ENCODE assay signal across 20 mouse cellular contexts in genomic region chr16:45811788-45812187, GRCm38 (mm10).
DNase-seq lines count a peak whose midpoint lies in the region; ATAC-seq and TF ChIP-seq lines count a peak whose summit lies in the region.
"Had no signal": no experiment of that assay in that cellular context is flagged by ENCODE, and none has a peak within 500 bp of the region (broad histone marks: within the 10 kb centered on the region; RNA-seq: fewer than 3 reads in every experiment).

No protein-coding gene starts in this region.

- H3K79me2 ChIP-seq in CH12.LX (replicated peaks; ENCODE audit: control insufficient read depth, extremely low read depth, insufficient read depth, poor library complexity, severe bottlenecking) (no peaks in the 10 kb centered on the region), myocyte (ENCODE audit: control insufficient read depth, insufficient read depth) (peaks cover 62% of the 10 kb centered on the region)

- H3K36me3 ChIP-seq in CH12.LX (replicated peaks in 1 of 2; ENCODE audit: control insufficient read depth in 1 of 2, insufficient read depth in 1 of 2, low read length in 1 of 2) = no peaks in the 10 kb centered on the region
- H3K36me3 ChIP-seq in ES-E14 (ENCODE audit: control insufficient read depth, insufficient read depth, low read length, poor library complexity, severe bottlenecking) = no peaks in the 10 kb centered on the region
- H3K36me3 ChIP-seq in myocyte (ENCODE audit: control insufficient read depth, insufficient read depth) = peaks cover 20% of the 10 kb centered on the region
- peaks cover 7% of the 10 kb centered on the region; the same call in 1 of the 2 replicates for H3K36me3 ChIP-seq in heart, embryonic 11.5 days (ENCODE audit: control insufficient read depth, insufficient read depth, low read length)
- H3K36me3 ChIP-seq: forebrain, embryonic 15.5 days had no signal

- H3K27ac ChIP-seq in CH12.LX (ENCODE audit: insufficient read depth, low read depth) (no peak overlapping the region), ES-E14 (ENCODE audit: insufficient read depth, low read depth, low read length, poor library complexity, severe bottlenecking) (no peak overlapping the region)
- H3K27ac ChIP-seq in heart, embryonic 11.5 days (ENCODE audit: low read depth, low read length) = no peak overlapping the region; the same call in 1 of the 2 replicates
- H3K27ac ChIP-seq: forebrain, embryonic 13.5 days; forebrain, embryonic 15.5 days had no signal

- no peak for ATAC-seq in heart, embryonic 11.5 days (replicated peaks; ENCODE audit: insufficient number of reproducible peaks, low FRiP score, low TSS enrichment)
- ATAC-seq: forebrain, embryonic 13.5 days; forebrain, embryonic 15.5 days; forebrain, postnatal 0 days had no signal

- no peak overlapping the region for H3K4me3 ChIP-seq in CH12.LX (replicated peaks in 1 of 3; ENCODE audit: low read depth in 2 of 3, low read length in 2 of 3, poor library complexity in 1 of 3)
- no peak overlapping the region for H3K4me3 ChIP-seq in ES-E14 (ENCODE audit: insufficient read depth in 1 of 2, low read depth in 1 of 2, low read length in 2 of 2, poor library complexity in 1 of 2, severe bottlenecking in 1 of 2)
- H3K4me3 ChIP-seq in myocyte = no peak overlapping the region
- no peak overlapping the region for H3K4me3 ChIP-seq in heart, embryonic 11.5 days (ENCODE audit: low read depth, low read length)
- H3K4me3 ChIP-seq: embryonic facial prominence, embryonic 13.5 days; embryonic facial prominence, embryonic 15.5 days; forebrain, embryonic 13.5 days; forebrain, embryonic 15.5 days had no signal

- dilution Hi-C loops in CH12.LX (cut with MboI; ENCODE audit: extremely low pct_ligation_motif_present, extremely low pct_unique_long_range_greater_than_20kb, low sequenced_read_pairs) = no loop called here

- H3K27me3 ChIP-seq in CH12.LX (replicated peaks) (no peaks in the 10 kb centered on the region), myocyte (ENCODE audit: control insufficient read depth, insufficient read depth, insufficient read length) (no peaks in the 10 kb centered on the region)
- H3K27me3 ChIP-seq in heart, embryonic 11.5 days (ENCODE audit: control insufficient read depth, insufficient read depth, low read length) = no peaks in the 10 kb centered on the region
- H3K27me3 ChIP-seq: embryonic facial prominence, embryonic 13.5 days; embryonic facial prominence, embryonic 15.5 days; forebrain, embryonic 13.5 days; forebrain, embryonic 15.5 days had no signal

- no peaks in the 10 kb centered on the region for H3K4me1 ChIP-seq in CH12.LX (ENCODE audit: control insufficient read depth in 1 of 2, insufficient read depth in 2 of 2)
- H3K4me1 ChIP-seq in ES-E14 (ENCODE audit: control insufficient read depth in 2 of 2, insufficient read depth in 2 of 2, low read length in 2 of 2, poor library complexity in 1 of 2) = no peaks in the 10 kb centered on the region; a peak in 1 of 4 replicates
- peaks cover 18% of the 10 kb centered on the region for H3K4me1 ChIP-seq in heart, embryonic 11.5 days (ENCODE audit: control insufficient read depth, insufficient read depth, low read length)
- H3K4me1 ChIP-seq: forebrain, embryonic 13.5 days; forebrain, embryonic 15.5 days had no signal

- TF ChIP-seq CTCF in CH12.LX (conservative IDR thresholded peaks at IDR 0.05 in 1 of 2, IDR thresholded peaks at IDR 0.05 in 1 of 2; ENCODE audit: low read depth in 2 of 2, low read length in 2 of 2) = no peak

- H3ac ChIP-seq in myocyte (ENCODE audit: control insufficient read depth, insufficient read length) = no peak overlapping the region

- TF ChIP-seq POLR2A in CH12.LX (IDR thresholded peaks at IDR 0.05; ENCODE audit: low read depth, low read length) (no peak), myocyte (IDR thresholded peaks at IDR 0.05; ENCODE audit: insufficient read length, low read depth) (no peak)

- DNase-seq in CH12.LX (ENCODE audit: extremely low read depth) (no peak), ES-E14 (ENCODE audit: low read depth, low spot score) (no peak)
- DNase-seq in left cerebral cortex, adult 18-20 months (ENCODE audit: low spot score in 2 of 2) = no peak
- DNase-seq: adrenal gland, adult 2 months; adrenal gland, postnatal 10 days; adrenal gland, postnatal 25 days; cerebellum, adult 11 months; cerebellum, adult 18-20 months; cerebellum, adult 8-10 months; cerebellum, adult 9-11 months; cerebellum, postnatal 14 days; cerebellum, postnatal 36 days; embryo, embryonic 11 days; forebrain, postnatal 0 days had no signal

- no peak for TF ChIP-seq RAD21 in CH12.LX (IDR thresholded peaks at IDR 0.05; ENCODE audit: low read depth, low read length)

- H3K4me2 ChIP-seq in CH12.LX (ENCODE audit: insufficient read depth, low read depth, poor library complexity, severe bottlenecking) (no peak overlapping the region), myocyte (ENCODE audit: low read depth) (peak overlapping the region; percentile 71)
- no peak overlapping the region for H3K4me2 ChIP-seq in heart, embryonic 11.5 days
- H3K4me2 ChIP-seq: embryonic facial prominence, embryonic 13.5 days; embryonic facial prominence, embryonic 15.5 days; forebrain, embryonic 13.5 days; forebrain, embryonic 15.5 days had no signal

- no peak overlapping the region for H3K9ac ChIP-seq in CH12.LX (ENCODE audit: insufficient read depth, low read depth)
- H3K9ac ChIP-seq in ES-E14 (ENCODE audit: insufficient read depth, low read depth, low read length, poor library complexity, severe bottlenecking) = no peak overlapping the region
- no peak overlapping the region for H3K9ac ChIP-seq in heart, embryonic 11.5 days (ENCODE audit: low read depth, low read length)
- H3K9ac ChIP-seq: embryonic facial prominence, embryonic 13.5 days; embryonic facial prominence, embryonic 15.5 days; forebrain, embryonic 13.5 days; forebrain, embryonic 15.5 days; forebrain, postnatal 0 days had no signal

- H3K9me3 ChIP-seq in CH12.LX (replicated peaks; ENCODE audit: low read length) (no peaks in the 10 kb centered on the region), ES-E14 (ENCODE audit: control insufficient read depth, insufficient read depth, low read depth, low read length) (no peaks in the 10 kb centered on the region)
- no peaks in the 10 kb centered on the region for H3K9me3 ChIP-seq in heart, embryonic 11.5 days (replicated peaks; ENCODE audit: control insufficient read depth, low read length)
- H3K9me3 ChIP-seq: embryonic facial prominence, embryonic 13.5 days; embryonic facial prominence, embryonic 15.5 days; forebrain, embryonic 13.5 days; forebrain, embryonic 15.5 days had no signal

- TF ChIP-seq EP300 in CH12.LX (IDR thresholded peaks at IDR 0.05; ENCODE audit: low read length) = no peak

- in situ Hi-C loops in CH12.LX (cut with MboI; ENCODE audit: low pct_ligation_motif_present, low pct_unique_long_range_greater_than_20kb, low sequenced_read_pairs) = no loop called here
- in situ Hi-C loops in ES-E14 (cut with MboI; ENCODE audit: low sequenced_read_pairs in 2 of 2, unreplicated experiment in 2 of 2) = no loop called here

TF ChIP-seq in CH12.LX, 34 proteins besides CTCF, POLR2A, EP300 and RAD21:
- TF ChIP-seq MAFK (IDR thresholded peaks at IDR 0.05; ENCODE audit: insufficient replicate concordance, low read length) (peak; percentile 84), ELF1 (IDR thresholded peaks at IDR 0.05; ENCODE audit: low read depth, low read length) (no peak)

TF ChIP-seq in ES-E14, 5 proteins besides CTCF, POLR2A, EP300 and RAD21:
- TF ChIP-seq ZNF384 (IDR thresholded peaks at IDR 0.05; ENCODE audit: low read depth, low read length) (no peak), HCFC1 (IDR thresholded peaks at IDR 0.05; ENCODE audit: borderline replicate concordance, insufficient read depth, low read length) (no peak), MAFK (IDR thresholded peaks at IDR 0.05; ENCODE audit: insufficient read depth, low read depth, low read length) (peak; percentile 68), CHD2 (IDR thresholded peaks at IDR 0.05; ENCODE audit: low read depth, low read length) (no peak), ZC3H11A (IDR thresholded peaks at IDR 0.05; ENCODE audit: borderline replicate concordance, low read depth, low read length) (no peak)

TF ChIP-seq in myocyte, 11 proteins besides CTCF, POLR2A, EP300 and RAD21:
- TF ChIP-seq CEBPB (IDR thresholded peaks at IDR 0.05; ENCODE audit: insufficient read depth, poor library complexity, severe bottlenecking) (no peak), E2F4 (IDR thresholded peaks at IDR 0.05; ENCODE audit: insufficient read depth) (no peak), SRF (IDR thresholded peaks at IDR 0.05; ENCODE audit: control insufficient read depth, insufficient read length, low read depth) (no peak), TCF12 (IDR thresholded peaks at IDR 0.05; ENCODE audit: insufficient read depth, poor library complexity, severe bottlenecking) (no peak), MYOG (IDR thresholded peaks at IDR 0.05; ENCODE audit: control insufficient read depth in 1 of 3, insufficient read depth in 1 of 3, insufficient read length in 2 of 3, low read depth in 2 of 3) (no peak), POLR2AphosphoS2 (IDR thresholded peaks at IDR 0.05; ENCODE audit: insufficient read length, low read depth) (no peak), TCF3 (IDR thresholded peaks at IDR 0.05; ENCODE audit: insufficient read length, low read depth) (no peak), USF1 (IDR thresholded peaks at IDR 0.05; ENCODE audit: low read depth) (no peak), MYOD1 (IDR thresholded peaks at IDR 0.05; ENCODE audit: control insufficient read depth in 1 of 3, insufficient read length in 2 of 3, low read depth in 2 of 3) (no peak), REST (IDR thresholded peaks at IDR 0.05; ENCODE audit: insufficient read depth, insufficient read length) (no peak), MAX (IDR thresholded peaks at IDR 0.05; ENCODE audit: low read depth) (no peak)
TF ChIP-seq in myocyte: peak in this region for 0.
